Mouse (Mus musculus) hindbrain, embryonic 14.5 days (tissue): ENCODE results near the gene Ccdc71l. TPM values are rescaled to one million over a fixed set of nuclear protein-coding genes. Genes with fewer than 3 reads are reported as not detected.

Experiments
- ATAC-seq: fragments of 200-750 bp; cut with Nextera tagmentation; 2 replicates; pipeline ENCODE4 v1.8.0; 2017; ENCODE audit warnings: moderate number of reproducible peaks, mild to moderate bottlenecking, moderate TSS enrichment, moderate library complexity; ENCODE audit not compliant: low FRiP score
- DNase-seq: peaks from one replicate; pipeline ENCODE4 v3.0.0-alpha.2; 2015; ENCODE audit warnings: low spot score
- H3K27ac ChIP-seq: fragments of 300-500 bp; sonication (generic); 2 replicates; pipeline ENCODE4 v1.5.1; 2014; ENCODE audit warnings: mild to moderate bottlenecking, moderate library complexity
- H3K27me3 ChIP-seq: fragments of 300-500 bp; sonication (generic); 2 replicates; pipeline ENCODE4 v1.6.1; 2014; ENCODE audit warnings: mild to moderate bottlenecking, low read length, mixed read lengths; ENCODE audit not compliant: control insufficient read depth, insufficient read depth
- H3K36me3 ChIP-seq: fragments of 300-500 bp; sonication (generic); replicated peaks from 2 replicates; pipeline ENCODE4 v1.6.1; 2014; ENCODE audit not compliant: control insufficient read depth, insufficient read depth
- H3K4me1 ChIP-seq: fragments of 300-500 bp; sonication (generic); replicated peaks from 2 replicates; pipeline ENCODE4 v1.6.1; 2014; ENCODE audit warnings: antibody characterized with exemption, low read length, mixed read lengths; ENCODE audit not compliant: control insufficient read depth, insufficient read depth
- H3K4me2 ChIP-seq: fragments of 300-500 bp; sonication (generic); replicated peaks from 2 replicates; pipeline ENCODE4 v1.6.1; 2014; ENCODE audit warnings: mild to moderate bottlenecking, moderate library complexity
- H3K4me3 ChIP-seq: fragments of 300-500 bp; sonication (generic); replicated peaks from 2 replicates; pipeline ENCODE4 v1.5.1; 2014; ENCODE audit warnings: mild to moderate bottlenecking, low read length
- H3K9ac ChIP-seq: fragments of 300-500 bp; sonication (generic); 2 replicates; pipeline ENCODE4 v1.6.1; 2014
- H3K9me3 ChIP-seq: fragments of 300-500 bp; sonication (generic); 2 replicates; pipeline ENCODE4 v1.6.1; 2016; ENCODE audit warnings: low read length; ENCODE audit not compliant: control insufficient read depth
- WGBS: fragments of 180-500 bp; shearing (Covaris S2); extraction: QIAGEN DNeasy Blood & Tissue Kit; methylation state at CpG from one replicate; pipeline ENCODE4 v1.1.7; 2014; 5-methylcytosine and 5-hydroxymethylcytosine counted together
- polyA plus RNA-seq: library from polyadenylated mRNA; unstranded; fragments of >200 nt; fragmentation: Nextera tagmentation; extraction: Ambion mirVana; gene quantifications from 2 replicates; pipeline ENCODE4 v1.2.1, GENCODE M21; 2014

Gene Ccdc71l
- polyA plus RNA-seq, result 7.0 and 8.6 TPM in 2 replicates

DNA sequence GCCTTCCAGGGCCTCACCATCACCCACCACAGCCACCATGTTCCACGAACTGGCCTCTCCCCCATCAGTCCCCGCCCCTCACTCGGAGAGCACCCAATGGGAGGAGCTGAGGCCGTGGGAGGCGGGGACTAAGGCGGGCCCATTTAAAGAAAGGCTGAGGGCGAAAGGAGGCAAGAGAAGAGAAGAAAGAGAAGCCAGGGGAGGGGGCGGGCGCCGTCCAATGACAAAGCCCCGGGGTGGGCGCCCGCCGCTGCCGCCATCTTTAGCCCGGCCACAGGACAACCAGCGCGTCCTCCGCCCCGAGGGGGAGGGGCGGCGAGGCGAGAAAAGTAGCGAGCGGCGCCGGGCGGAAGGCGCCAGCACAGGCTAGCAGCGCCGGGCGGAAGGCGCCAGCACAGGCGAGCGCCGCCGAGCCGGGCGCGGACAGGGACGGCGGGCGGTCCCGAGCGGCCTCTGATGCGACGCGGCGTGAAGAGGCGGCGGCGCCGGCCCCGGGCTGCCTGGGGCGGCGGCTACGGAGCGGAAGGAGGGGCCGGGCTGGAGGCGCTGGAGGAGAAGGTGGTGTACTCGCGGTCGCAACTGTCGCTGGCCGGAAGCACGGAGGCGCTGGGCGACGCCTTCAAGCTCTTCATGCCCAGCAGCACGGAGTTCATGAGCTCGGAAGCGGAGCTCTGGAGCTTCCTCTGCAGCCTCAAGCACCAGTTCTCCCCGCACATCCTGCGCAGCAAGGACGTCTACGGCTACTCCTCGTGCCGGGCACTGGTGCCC, at the start of gene Ccdc71l:
TSS of gene Ccdc71l (plus strand) at position 177 of the 768 bp plus-strand sequence.
- WGBS, result 1% methylated on average over 69 of the region's 78 CpGs
- Histone ChIP-seq H3K4me3 (peak within 1 kb of the TSS; percentile 79), H3K27ac (peak within 1 kb of the TSS; percentile 96), H3K9me3 (no peaks in the 10 kb centered on the region), H3K4me2 (peak within 1 kb of the TSS; percentile 90), H3K36me3 (peaks cover 4% of the 10 kb centered on the region; the same call in 1 of the 2 replicates), H3K9ac (peak within 1 kb of the TSS; percentile 92), H3K4me1 (peaks cover 29% of the 10 kb centered on the region), H3K27me3 (no peaks in the 10 kb centered on the region)
- ATAC-seq (peak; percentile 94), DNase-seq (peak; percentile 82)

DNA sequence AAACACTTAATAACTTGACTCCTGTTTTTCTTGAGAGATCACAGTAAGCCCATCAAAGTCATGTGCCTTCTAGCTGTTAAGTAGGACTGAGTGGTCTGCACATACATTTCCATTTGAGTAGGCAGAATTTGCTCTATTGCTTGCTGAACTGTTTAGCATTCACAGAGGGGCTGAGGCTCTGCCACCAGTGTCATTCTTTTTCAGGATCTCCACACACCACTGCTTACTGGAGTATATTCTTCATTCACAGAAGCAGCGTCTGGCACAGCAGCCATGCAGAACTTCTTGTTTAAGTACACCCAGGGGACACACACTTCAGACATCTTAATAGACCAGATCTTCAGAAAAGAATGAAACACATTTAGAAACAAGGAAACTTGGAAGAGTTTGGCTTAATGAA, 39.4 kb upstream of the Ccdc71l start:
- ATAC-seq, result no peak; the same call in 1 of the 2 replicates

DNA sequence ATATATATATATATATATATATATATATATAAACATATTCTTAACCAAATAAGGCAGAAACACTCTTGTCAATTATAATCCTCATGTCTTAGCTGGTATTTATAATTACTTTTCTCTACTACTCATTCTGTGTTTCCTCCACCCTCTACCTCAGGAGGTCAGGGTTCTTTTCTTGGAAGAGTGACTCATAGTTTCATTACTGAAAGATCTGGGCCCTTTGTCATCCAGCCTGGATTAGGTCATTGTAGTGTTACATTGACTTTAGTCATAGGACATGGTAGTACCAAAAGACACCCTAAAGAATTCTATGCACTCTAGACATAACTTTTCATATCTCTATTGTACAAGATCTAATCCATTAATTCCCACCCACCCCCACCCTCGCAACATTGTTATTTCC, 35.0 kb upstream of the Ccdc71l start:
- 74% methylated on average over 1 of the region's 1 CpGs for WGBS
- Histone ChIP-seq H3K4me3 (no peak overlapping the region), H3K4me1 (no peaks in the 10 kb centered on the region), H3K9ac (no peak overlapping the region), H3K9me3 (no peaks in the 10 kb centered on the region), H3K4me2 (no peak overlapping the region), H3K27me3 (no peaks in the 10 kb centered on the region), H3K27ac (no peak overlapping the region), H3K36me3 (no peaks in the 10 kb centered on the region)
- no peak for ATAC-seq
- DNase-seq, result peak; percentile 2

More for the DNA sequence above, 39.4 kb upstream of the Ccdc71l start:
- Histone ChIP-seq H3K9me3 (no peaks in the 10 kb centered on the region), H3K27ac (no peak overlapping the region), H3K9ac (no peak overlapping the region), H3K4me2 (no peak overlapping the region), H3K27me3 (no peaks in the 10 kb centered on the region), H3K4me3 (no peak overlapping the region), H3K4me1 (no peaks in the 10 kb centered on the region), H3K36me3 (no peaks in the 10 kb centered on the region)
- peak; percentile 23 for DNase-seq
- 41% methylated on average over 1 of the region's 1 CpGs for WGBS

DNA sequence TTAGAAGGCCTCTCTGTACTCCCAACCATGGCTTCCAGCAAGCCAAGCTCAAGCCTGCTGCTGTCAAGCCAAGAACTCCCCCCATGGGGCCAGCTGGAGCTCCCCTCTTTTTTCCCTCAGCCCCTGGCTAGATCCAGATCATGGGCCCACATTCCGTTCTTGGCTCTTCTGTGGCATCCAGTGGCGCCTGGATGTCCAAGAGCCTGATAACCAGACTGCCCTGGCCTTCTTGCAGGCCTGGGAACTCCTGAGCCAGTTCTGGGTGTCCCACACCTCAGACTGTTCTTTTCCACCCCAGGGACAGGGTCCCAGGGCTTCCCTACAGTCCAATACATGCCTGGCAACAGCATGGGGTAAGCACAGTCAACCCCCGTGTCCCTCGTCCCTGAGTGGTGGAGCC, 32.4 kb upstream of the Ccdc71l start:
- Histone ChIP-seq H3K27ac (no peak overlapping the region), H3K4me2 (no peak overlapping the region), H3K27me3 (no peaks in the 10 kb centered on the region), H3K9me3 (no peaks in the 10 kb centered on the region), H3K9ac (no peak overlapping the region), H3K4me1 (no peaks in the 10 kb centered on the region), H3K4me3 (no peak overlapping the region), H3K36me3 (no peaks in the 10 kb centered on the region)
- ATAC-seq, result no peak
- WGBS, result 92% methylated on average over 4 of the region's 4 CpGs
- no peak for DNase-seq

DNA sequence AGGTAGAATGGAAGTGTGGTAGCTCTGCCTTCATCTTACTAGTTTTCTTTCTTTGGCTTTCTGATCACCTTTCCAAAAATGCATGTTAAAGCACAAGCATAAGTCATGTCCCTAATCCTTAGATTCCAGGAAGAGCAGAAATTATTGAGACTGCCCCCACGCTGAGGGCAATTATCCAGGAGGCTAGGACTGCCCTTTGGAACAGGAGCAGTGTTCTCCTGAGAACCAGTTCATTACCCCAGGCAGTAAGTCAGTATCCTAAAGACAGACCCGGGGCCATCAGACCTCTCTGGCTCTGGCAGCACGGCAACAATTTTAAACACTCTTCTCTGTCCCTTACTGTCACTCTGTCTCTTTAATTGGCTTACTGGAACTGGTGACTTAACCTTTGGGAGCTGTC, 30.0 kb upstream of the Ccdc71l start:
- Histone ChIP-seq H3K4me1 (no peaks in the 10 kb centered on the region), H3K9ac (no peak overlapping the region)
- 82% methylated on average over 3 of the region's 3 CpGs for WGBS

DNA sequence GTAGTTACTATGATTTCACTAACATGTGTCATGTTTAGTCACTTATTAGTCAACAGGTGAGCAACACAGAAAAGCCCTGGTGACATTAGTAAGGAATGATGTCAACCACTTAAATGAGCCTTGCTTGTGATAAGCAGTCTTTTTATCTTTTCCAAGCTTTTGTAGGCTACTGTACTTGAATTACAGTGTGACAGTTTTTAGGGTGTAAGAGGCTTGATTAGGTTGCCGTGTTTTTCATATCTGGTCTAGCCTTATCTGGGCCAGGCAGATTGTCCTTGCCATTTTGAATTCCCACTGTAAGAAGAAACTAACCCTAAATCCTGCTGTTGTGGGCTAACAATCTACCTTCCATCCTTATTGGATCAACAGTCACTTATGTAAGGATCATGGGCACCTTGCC, 26.6 kb upstream of the Ccdc71l start:
- Histone ChIP-seq H3K27ac (no peak overlapping the region), H3K4me2 (no peak overlapping the region), H3K9ac (no peak overlapping the region), H3K36me3 (no peaks in the 10 kb centered on the region), H3K9me3 (0 out of 2 replicates have a peak, but pooled peaks cover 5% of the 10 kb centered on the region), H3K4me1 (no peaks in the 10 kb centered on the region), H3K27me3 (no peaks in the 10 kb centered on the region), H3K4me3 (no peak overlapping the region)
- ATAC-seq (no peak), DNase-seq (no peak)
- 97% methylated on average over 1 of the region's 1 CpGs for WGBS

More for the DNA sequence above, 30.0 kb upstream of the Ccdc71l start:
- no peaks in the 10 kb centered on the region for H3K9me3 ChIP-seq
- H3K4me3 ChIP-seq, result no peak overlapping the region
- H3K36me3 ChIP-seq, result no peaks in the 10 kb centered on the region
- H3K27ac ChIP-seq, result no peak overlapping the region
- no peaks in the 10 kb centered on the region for H3K27me3 ChIP-seq
- ATAC-seq (no peak), DNase-seq (no peak)
- no peak overlapping the region for H3K4me2 ChIP-seq

DNA sequence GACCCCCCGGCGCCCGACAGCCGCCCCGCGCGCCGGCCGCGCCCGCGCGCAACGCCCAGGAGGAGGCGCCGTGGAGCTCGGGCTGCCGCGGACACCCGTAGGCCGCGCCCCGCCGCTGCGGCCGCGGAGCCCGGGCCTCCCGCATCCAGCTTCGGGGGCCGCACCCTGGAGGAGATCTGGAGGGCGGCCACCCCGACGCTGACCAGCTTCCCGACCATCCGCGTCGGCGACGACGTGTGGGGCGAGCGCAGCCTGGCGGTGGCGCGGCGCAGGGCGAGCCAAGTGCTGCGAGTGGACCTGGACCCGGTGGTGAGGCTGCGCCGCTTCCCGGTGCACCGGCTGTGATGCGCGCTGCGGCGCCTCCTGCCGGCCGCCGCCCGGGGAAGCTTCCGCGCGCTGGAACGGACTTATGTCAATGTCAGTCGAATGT, 807 bp downstream of the Ccdc71l start:
- peak overlapping the region; percentile 90 for H3K4me2 ChIP-seq
- no peaks in the 10 kb centered on the region for H3K9me3 ChIP-seq
- peak; percentile 86 for ATAC-seq
- WGBS, result under 1% methylated on average over 65 of the region's 67 CpGs
- H3K27me3 ChIP-seq, result no peaks in the 10 kb centered on the region
- H3K4me3 ChIP-seq, result peak overlapping the region; percentile 79
- peaks cover 32% of the 10 kb centered on the region for H3K4me1 ChIP-seq
- peak; percentile 82 for DNase-seq
- peak overlapping the region; percentile 92 for H3K9ac ChIP-seq
- H3K27ac ChIP-seq, result peak overlapping the region; percentile 96
- peaks cover 4% of the 10 kb centered on the region; the same call in 1 of the 2 replicates for H3K36me3 ChIP-seq

DNA sequence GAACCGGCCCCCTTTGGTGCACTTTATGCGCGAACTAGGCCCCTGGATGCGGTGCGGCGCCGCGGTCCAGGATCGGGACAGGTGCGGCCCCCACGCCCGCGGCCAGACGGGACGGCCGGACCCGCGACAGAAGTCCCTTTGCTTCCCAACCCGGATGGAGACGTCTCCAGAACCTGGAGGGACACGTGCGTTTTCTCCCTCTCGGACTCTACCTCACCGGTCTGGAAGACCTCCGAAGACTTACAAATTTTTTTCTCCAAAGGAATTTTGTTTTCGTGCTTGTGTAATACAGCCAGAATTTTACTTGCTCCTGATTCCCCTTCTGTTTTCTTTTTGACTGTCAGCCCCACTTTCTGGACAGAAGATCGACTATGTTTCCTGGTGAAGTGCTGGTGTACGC, 1.2 kb downstream of the Ccdc71l start:
- 3% methylated on average over 28 of the region's 28 CpGs for WGBS

DNA sequence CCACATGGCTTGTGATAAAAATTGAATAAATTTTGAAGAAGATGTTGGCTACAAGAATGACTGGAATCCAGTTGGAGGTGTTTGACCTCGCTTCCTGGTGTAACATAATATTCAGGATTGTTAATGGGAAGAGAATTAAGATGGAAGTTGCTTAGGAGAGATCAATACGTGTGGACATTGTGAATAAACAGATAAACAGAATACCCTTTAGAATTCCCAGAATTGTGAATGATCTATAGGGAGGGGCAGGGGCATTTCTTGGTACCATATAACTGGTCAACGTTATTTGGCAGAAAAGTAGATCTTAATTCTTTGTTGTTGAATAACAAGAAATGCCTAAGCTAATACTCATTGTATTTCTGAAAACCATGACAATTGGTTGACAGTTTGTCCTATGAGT, 2.0 kb downstream of the Ccdc71l start:
- Histone ChIP-seq H3K9ac (no peak overlapping the region), H3K4me1 (peaks cover 32% of the 10 kb centered on the region), H3K4me3 (peak overlapping the region; percentile 79), H3K27ac (no peak overlapping the region), H3K9me3 (no peaks in the 10 kb centered on the region), H3K36me3 (peaks cover 4% of the 10 kb centered on the region; the same call in 1 of the 2 replicates), H3K27me3 (no peaks in the 10 kb centered on the region), H3K4me2 (peak overlapping the region; percentile 90)
- 50% methylated on average over 3 of the region's 3 CpGs for WGBS
- DNase-seq (no peak), ATAC-seq (no peak)

More for the DNA sequence above, 1.2 kb downstream of the Ccdc71l start:
- H3K27ac ChIP-seq, result peak overlapping the region; percentile 96
- H3K36me3 ChIP-seq, result peaks cover 4% of the 10 kb centered on the region; the same call in 1 of the 2 replicates
- peak overlapping the region; percentile 92 for H3K9ac ChIP-seq
- H3K4me3 ChIP-seq, result peak overlapping the region; percentile 79
- H3K27me3 ChIP-seq, result no peaks in the 10 kb centered on the region
- DNase-seq, result no peak
- H3K4me2 ChIP-seq, result peak overlapping the region; percentile 90
- H3K4me1 ChIP-seq, result peaks cover 32% of the 10 kb centered on the region
- H3K9me3 ChIP-seq, result no peaks in the 10 kb centered on the region
- ATAC-seq, result no peak; the same call in 1 of the 2 replicates
